Mouse (Mus musculus) hindbrain, postnatal 0 days (tissue): ENCODE measurements around the gene Hmga1. TPM values are rescaled to one million over a fixed set of nuclear protein-coding genes. Genes with fewer than 3 reads are reported as not detected.
A peak's percentile ranks its signal among the peaks of the same experiment; 100 is the strongest.

ENCODE experiments used
- ATAC-seq: fragments of 200-750 bp; cut with Nextera tagmentation; 2 replicates; pipeline ENCODE4 v1.8.0; 2017; ENCODE audit warnings: mild to moderate bottlenecking, moderate TSS enrichment, moderate library complexity
- DNase-seq: peaks from one replicate; pipeline ENCODE4 v3.0.0-alpha.2; 2015; ENCODE audit warnings: low spot score
- H3K27ac ChIP-seq: fragments of 300-500 bp; sonication (generic); 2 replicates; pipeline ENCODE4 v1.5.1; 2014; ENCODE audit warnings: mild to moderate bottlenecking
- H3K27me3 ChIP-seq: fragments of 300-500 bp; sonication (generic); 2 replicates; pipeline ENCODE4 v1.6.1; 2014; ENCODE audit warnings: low read length, mixed read lengths; ENCODE audit not compliant: insufficient read depth
- H3K36me3 ChIP-seq: fragments of 300-500 bp; sonication (generic); 2 replicates; pipeline ENCODE4 v1.6.1; 2014; ENCODE audit warnings: low read length, mixed read lengths; ENCODE audit not compliant: insufficient read depth
- H3K4me1 ChIP-seq: fragments of 300-500 bp; sonication (generic); 2 replicates; pipeline ENCODE4 v1.6.1; 2014; ENCODE audit warnings: antibody characterized with exemption, low read length, mixed read lengths; ENCODE audit not compliant: insufficient read depth
- H3K4me2 ChIP-seq: fragments of 300-500 bp; sonication (generic); 2 replicates; pipeline ENCODE4 v1.6.1; 2014; ENCODE audit warnings: low read depth, mild to moderate bottlenecking, low read length, moderate library complexity, mixed read lengths
- H3K4me3 ChIP-seq: fragments of 300-500 bp; sonication (generic); 2 replicates; pipeline ENCODE4 v1.5.1; 2014; ENCODE audit warnings: low read length
- H3K9ac ChIP-seq: fragments of 300-500 bp; sonication (generic); replicated peaks from 2 replicates; pipeline ENCODE4 v1.6.1; 2014; ENCODE audit warnings: mild to moderate bottlenecking, low read length, moderate library complexity, mixed read lengths
- H3K9me3 ChIP-seq: fragments of 300-500 bp; sonication (generic); 2 replicates; pipeline ENCODE4 v1.6.1; 2016; ENCODE audit warnings: low read length, mixed read lengths
- CTCF ChIP-seq: IDR thresholded peaks from 2 replicates; pipeline ENCODE4 v1.5.1; 2016; ENCODE audit warnings: antibody characterized with exemption, control low read depth, low read depth
- WGBS: fragments of 180-500 bp; shearing (Covaris S2); extraction: QIAGEN DNeasy Blood & Tissue Kit; methylation state at CpG from one replicate; pipeline ENCODE4 v1.1.7; 2014; 5-methylcytosine and 5-hydroxymethylcytosine counted together
- polyA plus RNA-seq: library from polyadenylated mRNA; unstranded; fragments of >200 nt; fragmentation: Nextera tagmentation; extraction: Ambion mirVana; gene quantifications from 2 replicates; pipeline ENCODE4 v1.2.1, GENCODE M21; 2015
- total RNA-seq: library from RNA; depleted of rRNA; stranded (reverse); fragments of >200 nt; gene quantifications from 2 replicates; pipeline ENCODE4 v1.2.3, GENCODE M21; 2014

Hmga1 gene
- total and polyA plus RNA-seq, 2 experiments from 2014 or later: 145 to 170 TPM

DNA sequence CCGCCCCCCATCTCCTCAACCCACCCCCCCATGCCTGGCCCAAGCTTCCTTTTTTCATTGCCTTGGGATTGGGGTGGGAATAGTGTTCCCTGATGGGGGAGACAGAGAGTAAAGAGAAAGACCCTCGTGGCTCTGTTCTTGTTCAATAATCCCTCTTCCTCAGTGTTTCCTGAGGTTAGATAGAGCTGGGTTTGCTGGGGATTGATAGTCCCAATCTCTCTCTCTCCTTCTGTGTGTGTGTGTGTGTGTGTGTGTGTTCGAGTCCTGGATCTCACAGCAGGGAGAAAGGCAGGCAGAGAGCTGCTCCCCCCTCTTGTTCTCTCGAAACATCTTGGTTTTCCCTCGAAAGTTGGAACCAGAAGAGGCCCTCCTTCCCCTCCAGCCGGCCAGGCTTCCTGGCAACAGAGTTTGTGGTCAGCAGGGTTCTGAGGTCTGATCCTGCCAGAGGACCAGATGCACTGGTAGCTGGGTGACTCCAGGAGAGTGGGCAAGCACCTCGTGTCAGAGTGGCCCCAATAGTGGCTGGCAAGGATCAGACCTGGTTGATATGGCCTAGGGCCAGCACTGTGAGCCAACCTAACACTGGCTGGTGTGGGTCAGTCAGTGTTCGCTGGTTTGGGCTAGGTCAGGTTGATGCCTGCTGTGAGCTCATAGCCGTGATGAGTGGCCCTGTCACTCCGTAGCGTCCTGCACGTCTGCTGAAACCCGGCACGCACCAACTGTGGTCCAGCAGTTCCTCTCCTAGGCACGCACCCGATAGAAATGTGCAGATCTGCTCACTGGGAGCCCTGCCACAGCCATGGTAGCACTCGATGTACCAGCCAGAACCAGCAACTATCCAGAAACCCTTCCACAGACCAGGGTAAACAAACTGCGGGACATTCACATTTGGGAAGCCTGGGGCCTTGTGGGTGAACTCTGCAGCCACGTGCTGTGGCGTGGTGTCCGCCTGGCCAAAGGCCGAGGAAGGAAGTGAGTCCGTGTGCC lies 3.8 kb upstream of the Hmga1 start:
- Histone ChIP-seq H3K27ac (no peak overlapping the region), H3K27me3 (no peaks in the 10 kb centered on the region), H3K9me3 (no peaks in the 10 kb centered on the region), H3K4me2 (no peak overlapping the region), H3K36me3 (no peaks in the 10 kb centered on the region), H3K4me1 (peaks cover 9% of the 10 kb centered on the region; the same call in 1 of the 2 replicates), H3K4me3 (no peak overlapping the region), H3K9ac (no peak overlapping the region)
- DNase-seq (no peak), ATAC-seq (no peak)
- no peak for TF ChIP-seq CTCF
- 62% methylated on average over 23 of the region's 23 CpGs for WGBS

- H3K36me3 ChIP-seq: no peaks in the 10 kb centered on the region
- no peak for DNase-seq
- no peaks in the 10 kb centered on the region for H3K9me3 ChIP-seq
- H3K27me3 ChIP-seq: no peaks in the 10 kb centered on the region
- H3K4me1 ChIP-seq: peaks cover 18% of the 10 kb centered on the region
- no peak overlapping the region for H3K27ac ChIP-seq
- H3K4me2 ChIP-seq: no peak overlapping the region; the same call in 1 of the 2 replicates
- H3K4me3 ChIP-seq: no peak overlapping the region
- no peak for TF ChIP-seq CTCF
- H3K9ac ChIP-seq: no peak overlapping the region
- WGBS: 56% methylated on average over 20 of the region's 20 CpGs
- no peak for ATAC-seq
These were observed 2.0 kb upstream of the Hmga1 start for GRCm38 (mm10) chr17:27554062-27554960.

DNA sequence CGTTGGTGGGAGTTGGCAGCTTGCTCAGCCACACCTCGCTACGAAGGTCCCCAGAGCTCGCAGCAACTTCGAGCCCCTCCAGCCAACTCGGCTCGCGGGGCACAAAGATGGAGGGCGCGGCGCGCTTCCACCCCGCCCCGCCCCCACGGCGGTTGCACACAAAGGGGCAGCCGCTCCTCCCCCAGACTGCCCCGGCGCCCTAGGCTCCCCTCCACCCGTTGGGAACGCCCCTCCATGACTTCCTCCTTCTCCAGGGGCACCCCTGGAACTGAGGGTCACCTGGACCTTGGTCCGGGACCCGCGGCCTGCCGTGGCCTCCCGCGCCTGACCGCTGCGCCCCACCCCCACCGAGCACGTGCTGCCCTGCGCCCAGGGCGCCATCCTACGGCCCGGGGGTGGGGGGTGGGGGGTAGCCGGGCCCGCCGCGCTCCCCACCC lies 1.2 kb upstream of the Hmga1 start:
- no peak for TF ChIP-seq CTCF
- H3K27ac ChIP-seq: no peak overlapping the region
- peak overlapping the region; percentile 89 for H3K4me3 ChIP-seq
- WGBS: 2% methylated on average over 29 of the region's 39 CpGs
- DNase-seq (no peak), ATAC-seq (no peak)
- peaks cover 15% of the 10 kb centered on the region for H3K4me1 ChIP-seq
- H3K27me3 ChIP-seq: no peaks in the 10 kb centered on the region
- H3K9ac ChIP-seq: peak overlapping the region; percentile 19; the same call in 1 of the 2 replicates
- peak overlapping the region; percentile 88 for H3K4me2 ChIP-seq
- H3K36me3 ChIP-seq: no peaks in the 10 kb centered on the region
- H3K9me3 ChIP-seq: no peaks in the 10 kb centered on the region

DNA sequence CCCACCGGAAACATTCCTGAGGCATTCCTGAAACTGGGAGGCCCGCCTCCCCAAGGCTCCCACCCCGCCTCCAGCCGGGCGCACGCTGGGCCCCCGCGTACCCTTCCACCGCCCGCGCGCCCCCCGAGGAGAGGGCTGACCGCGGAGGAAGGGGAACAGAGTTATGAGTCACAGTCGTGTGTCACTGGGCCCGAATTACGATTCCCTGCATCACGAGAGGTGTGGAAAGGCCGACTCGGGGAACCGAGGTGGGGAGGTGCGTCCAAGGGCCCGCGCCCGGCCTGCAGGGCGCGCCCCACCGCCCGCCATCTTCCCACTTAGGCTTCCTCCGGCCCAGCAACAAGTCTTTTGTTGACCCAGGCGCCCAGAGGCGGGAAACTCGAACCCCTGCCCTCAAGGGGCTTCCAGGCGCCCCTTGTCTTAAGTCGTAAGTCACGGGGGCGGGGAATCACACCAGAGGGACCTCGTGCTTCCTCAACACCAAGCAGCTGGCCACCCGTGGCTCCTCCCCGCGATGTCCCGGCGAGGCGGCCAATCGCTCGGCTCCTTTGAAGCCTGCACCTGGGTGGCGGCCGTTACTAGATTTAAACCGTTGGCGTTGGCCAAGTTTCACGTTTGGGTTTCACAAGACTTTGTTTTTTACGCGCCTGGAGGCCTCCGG lies 655 bp upstream of the Hmga1 start:
- DNase-seq: peak; percentile 61
- Histone ChIP-seq H3K9me3 (no peaks in the 10 kb centered on the region), H3K4me3 (peak overlapping the region; percentile 89), H3K4me2 (peak overlapping the region; percentile 88), H3K36me3 (no peaks in the 10 kb centered on the region), H3K4me1 (peaks cover 15% of the 10 kb centered on the region), H3K27me3 (no peaks in the 10 kb centered on the region), H3K9ac (peak overlapping the region; percentile 19; the same call in 1 of the 2 replicates), H3K27ac (peak overlapping the region; percentile 92; the same call in 1 of the 2 replicates)
- TF ChIP-seq CTCF: no peak
- under 1% methylated on average over 48 of the region's 55 CpGs for WGBS
- ATAC-seq: no peak

DNA sequence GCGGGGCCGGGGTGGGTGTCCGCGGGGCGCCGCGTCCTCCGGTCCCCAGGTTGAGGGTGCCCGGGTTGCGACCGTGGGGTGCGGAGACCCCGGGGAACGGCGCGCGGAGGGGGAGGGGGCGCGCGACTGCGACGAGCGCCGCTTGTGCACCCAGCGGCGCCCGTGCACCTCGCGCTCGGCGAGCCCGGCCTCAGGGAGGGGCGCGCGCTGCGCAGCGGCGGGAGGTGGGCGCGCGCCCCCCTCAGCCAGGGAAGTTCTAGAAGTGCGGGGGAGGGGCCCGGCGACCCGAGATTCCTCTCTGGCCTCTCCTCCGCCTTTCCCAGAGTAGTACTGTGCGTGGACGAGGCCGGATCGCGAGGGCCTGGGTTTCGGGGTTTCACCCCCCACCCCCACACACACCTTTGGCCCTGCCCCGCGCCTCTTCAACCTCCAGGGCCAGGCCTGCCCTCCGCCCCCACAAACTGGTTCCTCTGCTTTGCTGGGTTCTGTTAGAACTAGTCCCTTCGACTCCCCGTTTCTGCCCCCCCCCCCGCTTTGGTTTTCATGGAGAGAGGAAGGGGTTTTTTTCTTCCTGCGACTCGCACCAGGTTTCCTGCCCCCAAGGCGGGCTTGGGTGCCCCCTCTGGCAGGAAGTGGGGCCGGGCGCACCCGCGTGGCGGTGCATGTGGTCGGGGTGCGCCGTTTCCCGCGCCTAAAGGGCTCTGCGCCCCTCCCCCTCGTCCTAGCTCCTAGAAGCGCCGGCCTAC lies 1.1 kb downstream of the Hmga1 start:
- Histone ChIP-seq H3K4me1 (peaks cover 15% of the 10 kb centered on the region), H3K36me3 (no peaks in the 10 kb centered on the region), H3K27ac (peak overlapping the region; percentile 92), H3K27me3 (no peaks in the 10 kb centered on the region), H3K9ac (peak overlapping the region; percentile 95), H3K9me3 (no peaks in the 10 kb centered on the region), H3K4me2 (peak overlapping the region; percentile 88), H3K4me3 (peak overlapping the region; percentile 89)
- WGBS: under 1% methylated on average over 37 of the region's 75 CpGs
- peak; percentile 27; the same call in 1 of the 2 replicates for TF ChIP-seq CTCF
- DNase-seq (peak; percentile 76), ATAC-seq (peak; percentile 30)
